Mouse (Mus musculus): ENCODE results near the gene Otud7a.

DNA sequence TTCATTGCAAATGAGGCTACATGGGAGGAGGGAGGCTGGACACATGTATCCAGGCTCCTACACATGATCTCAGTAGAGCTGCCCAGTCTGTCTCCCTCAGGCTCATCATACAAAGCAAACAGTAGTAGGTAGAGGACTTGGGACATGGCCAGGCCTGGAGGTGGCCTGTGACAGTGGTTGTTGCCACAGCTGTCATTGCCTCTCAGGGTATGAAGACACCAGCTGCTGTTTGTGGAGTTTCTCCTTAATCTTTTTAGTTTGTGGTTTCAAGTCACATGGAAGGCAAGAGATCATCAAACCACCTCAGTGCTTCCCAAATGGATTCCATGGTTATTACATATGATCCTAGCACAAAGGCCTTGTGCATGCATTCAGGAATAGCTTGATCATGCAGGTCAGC, 285.5 kb downstream of the Otud7a start:
- TF ChIP-seq CTCF (IDR thresholded peaks at IDR 0.05; ENCODE audit: extremely low read depth, insufficient read depth, low read length) (no peak), POLR2A (IDR thresholded peaks at IDR 0.05; ENCODE audit: extremely low read depth, insufficient read depth, low read length) (no peak)
